Mouse (Mus musculus) kidney, adult 11 months (tissue): ENCODE results near the gene Selenoh.

Experiments
- DNase-seq: peaks from one replicate; pipeline ENCODE4 v3.0.0; 2022

Gene Selenoh

DNA sequence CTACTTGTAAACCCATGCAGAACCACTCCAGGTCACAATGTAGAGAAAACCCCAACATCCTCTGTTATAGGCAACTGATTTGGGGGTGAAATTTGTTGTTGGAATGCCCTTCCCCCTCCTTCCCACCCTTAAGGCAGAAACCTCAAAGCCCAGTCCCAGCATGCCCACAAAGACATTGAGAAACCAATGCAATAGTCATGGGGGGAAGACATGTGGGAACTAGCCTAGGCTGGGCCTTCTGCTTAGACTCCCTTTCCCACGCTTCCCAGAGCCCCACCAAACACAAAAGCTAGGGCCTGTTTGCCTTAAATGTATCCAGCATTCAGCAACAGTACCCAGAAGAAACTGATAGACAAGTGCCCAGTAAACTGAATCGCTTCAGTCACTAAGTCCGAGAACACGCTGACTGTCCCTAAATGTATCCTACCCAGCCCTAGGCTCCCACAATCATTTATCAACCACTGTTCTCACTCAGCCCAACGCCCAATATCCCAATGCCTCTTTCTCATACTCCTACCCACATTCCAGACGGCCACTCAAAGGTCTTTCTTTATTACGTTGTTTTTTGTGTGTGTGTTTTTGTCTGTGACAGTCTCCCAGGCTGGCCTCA, 44.1 kb downstream of the Selenoh start:
- no peak for DNase-seq

DNA sequence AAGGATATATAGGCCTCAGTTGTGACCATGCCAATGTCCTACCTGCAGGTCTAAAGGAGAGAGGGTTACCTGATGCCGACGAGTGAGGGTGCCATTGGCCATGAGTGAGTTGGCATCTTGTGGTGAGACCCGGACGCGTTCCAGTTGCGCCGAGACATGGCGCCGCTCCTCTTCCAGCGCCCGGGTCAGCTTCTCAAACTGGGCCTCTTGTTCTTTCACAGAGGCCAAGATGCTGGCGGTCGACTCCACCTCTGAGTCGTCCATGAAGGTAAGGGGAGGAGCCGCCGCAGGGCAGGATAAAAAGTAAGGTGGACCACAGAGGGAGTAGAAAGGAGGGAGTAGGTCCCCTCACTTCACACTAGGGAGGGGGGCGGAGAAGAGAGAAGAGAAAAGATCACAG, 46.4 kb downstream of the Selenoh start:
- DNase-seq, result no peak

DNA sequence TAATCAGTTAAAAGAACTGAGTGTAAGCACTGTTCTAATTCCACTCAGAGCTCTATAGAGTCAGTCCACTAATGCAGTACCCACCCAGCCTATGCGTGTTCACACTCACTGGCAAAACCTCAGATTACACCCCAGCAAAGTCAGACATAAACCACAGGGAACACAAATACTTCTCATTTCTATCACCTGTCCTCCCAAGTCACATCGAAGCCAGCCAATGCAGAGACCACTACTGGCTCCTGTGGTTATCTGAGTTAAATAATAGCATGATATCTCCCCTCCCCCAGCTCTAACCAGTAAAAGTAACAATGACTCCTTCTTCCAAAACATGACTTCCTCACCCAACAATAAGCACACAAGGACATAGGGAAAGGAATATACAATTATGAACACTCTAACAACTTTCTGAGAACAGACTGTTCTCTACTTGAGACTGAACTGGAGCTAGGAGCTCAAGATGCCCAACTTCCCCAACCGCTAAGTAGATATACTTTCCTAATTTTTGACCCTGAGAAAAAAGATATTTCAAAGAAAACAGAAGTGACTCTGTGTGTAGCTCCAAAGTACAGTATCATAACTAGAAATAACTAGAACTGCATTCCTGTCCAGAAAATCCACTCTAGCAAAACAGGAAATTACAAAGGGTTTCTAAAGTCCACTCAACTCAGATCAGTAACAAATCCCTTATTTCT, 47.0 kb downstream of the Selenoh start:
- no peak for DNase-seq

DNA sequence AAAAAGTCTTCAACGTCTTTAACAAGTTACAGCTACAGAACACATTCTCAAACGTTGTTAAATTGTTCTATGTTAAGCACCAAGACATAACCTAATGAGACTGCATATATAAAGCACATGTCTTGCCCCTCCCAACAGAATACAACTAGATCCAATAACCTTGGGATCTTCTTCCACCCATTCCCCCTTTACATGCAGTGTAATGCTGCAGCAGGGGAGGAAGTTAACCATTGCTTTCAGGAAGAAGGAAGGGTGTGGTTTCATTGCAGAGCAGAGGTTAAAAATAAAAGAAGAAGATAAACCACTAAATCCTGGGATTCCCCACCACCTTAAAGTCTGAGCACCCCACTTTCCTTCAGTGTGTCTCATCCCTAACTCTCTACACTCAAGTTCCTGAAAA, 47.9 kb downstream of the Selenoh start:
- DNase-seq, result no peak

DNA sequence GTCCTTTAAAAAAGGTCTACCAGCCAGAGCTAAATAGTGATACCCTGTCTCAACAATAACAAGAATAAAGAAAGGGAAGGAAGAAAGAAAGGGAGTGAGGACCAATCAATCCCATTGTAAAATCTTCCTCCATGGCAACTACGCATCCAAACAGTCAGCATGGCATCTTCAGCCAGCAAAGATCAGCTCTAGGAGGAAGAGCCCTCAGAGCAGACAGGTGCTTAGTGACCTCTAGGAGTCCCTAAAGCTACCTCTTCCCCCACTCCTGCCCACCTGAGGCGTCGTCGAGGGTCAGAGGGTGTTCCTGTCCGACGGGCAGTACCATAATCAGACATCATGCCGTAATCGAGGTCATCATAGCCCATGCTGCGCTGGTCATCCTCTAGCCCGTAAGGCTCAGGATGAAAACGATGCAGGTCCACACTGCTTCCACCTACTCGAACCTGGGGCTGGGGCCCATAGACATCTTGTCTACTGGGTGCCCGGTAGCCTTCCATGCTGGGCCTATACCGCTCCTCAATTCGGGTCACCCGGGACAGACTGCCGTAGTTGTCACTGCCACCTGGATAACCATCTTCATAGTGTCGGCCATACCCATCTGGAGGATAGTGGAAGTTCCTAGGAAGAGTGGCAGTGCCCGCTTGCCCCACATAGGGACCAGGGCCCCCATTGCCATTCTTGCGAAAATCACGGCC, 50.8 kb downstream of the Selenoh start:
- DNase-seq, result no peak
